Mouse (Mus musculus): Measurements from ENCODE around the gene Myt1l.

DNA sequence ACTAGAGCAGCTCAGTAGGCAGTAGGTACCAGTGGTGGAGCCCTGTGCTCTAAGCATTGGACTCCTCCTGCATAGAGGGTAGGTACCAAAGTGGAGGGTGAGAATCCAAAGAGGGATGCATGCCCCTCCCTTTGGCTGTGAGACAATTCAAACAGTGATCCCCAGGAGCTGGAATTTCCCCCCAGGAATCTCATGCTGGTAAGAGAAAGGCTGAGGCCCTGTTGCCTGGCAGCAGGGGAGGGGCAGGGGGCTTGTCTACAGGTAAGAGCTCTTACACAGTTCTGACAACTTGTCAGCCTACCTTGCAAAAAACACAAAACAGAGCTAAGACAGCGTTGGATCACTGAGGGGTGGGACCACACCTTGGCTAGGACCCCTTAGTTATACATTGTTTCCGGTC, 405.3 kb downstream of the Myt1l start:
- TF ChIP-seq CTCF (IDR thresholded peaks at IDR 0.05; ENCODE audit: control insufficient read depth, insufficient read depth, low read length) (no peak), POLR2A (IDR thresholded peaks at IDR 0.05; ENCODE audit: borderline replicate concordance, control insufficient read depth, low read depth, low read length) (no peak)
